Mouse (Mus musculus) liver, embryonic 12.5 days (tissue): ENCODE results near the gene Serpinh1. TPM values are rescaled to one million over a fixed set of nuclear protein-coding genes. Genes with fewer than 3 reads are reported as not detected.
A peak's percentile ranks its signal among the peaks of the same experiment; 100 is the strongest.

Experiments used
- ATAC-seq: fragments of 200-750 bp; cut with Nextera tagmentation; 2 replicates; pipeline ENCODE4 v1.8.0; 2017; ENCODE audit warnings: moderate number of reproducible peaks, mild to moderate bottlenecking, moderate library complexity
- H3K27ac ChIP-seq: fragments of 300-500 bp; sonication (generic); 2 replicates; pipeline ENCODE4 v1.5.1; 2016; ENCODE audit warnings: mild to moderate bottlenecking
- H3K27me3 ChIP-seq: fragments of 300-500 bp; sonication (generic); replicated peaks from 2 replicates; pipeline ENCODE4 v1.6.1; 2016; ENCODE audit warnings: mild to moderate bottlenecking, moderate library complexity
- H3K36me3 ChIP-seq: fragments of 300-500 bp; sonication (generic); 2 replicates; pipeline ENCODE4 v1.6.1; 2016; ENCODE audit warnings: mild to moderate bottlenecking, moderate library complexity
- H3K4me1 ChIP-seq: fragments of 300-500 bp; sonication (generic); 2 replicates; pipeline ENCODE4 v1.6.1; 2016
- H3K4me2 ChIP-seq: fragments of 300-500 bp; sonication (generic); 2 replicates; pipeline ENCODE4 v1.6.1; 2016; ENCODE audit warnings: mild to moderate bottlenecking, moderate library complexity
- H3K4me3 ChIP-seq: fragments of 300-500 bp; sonication (generic); 2 replicates; pipeline ENCODE4 v1.5.1; 2016; ENCODE audit warnings: mild to moderate bottlenecking, moderate library complexity
- H3K9ac ChIP-seq: fragments of 300-500 bp; sonication (generic); 2 replicates; pipeline ENCODE4 v1.6.1; 2016; ENCODE audit warnings: mild to moderate bottlenecking, moderate library complexity
- H3K9me3 ChIP-seq: fragments of 300-500 bp; sonication (generic); replicated peaks from 2 replicates; pipeline ENCODE4 v1.6.1; 2016; ENCODE audit warnings: mild to moderate bottlenecking, moderate library complexity
- WGBS: fragments of 180-500 bp; shearing (Covaris S2); methylation state at CpG from one replicate; pipeline ENCODE4 v1.1.7; 2016; ENCODE audit not compliant: insufficient replicate concordance; 5-methylcytosine and 5-hydroxymethylcytosine counted together
- polyA plus RNA-seq: library from polyadenylated mRNA; unstranded; fragments of >200 nt; fragmentation: Nextera tagmentation; extraction: Ambion mirVana; gene quantifications from 2 replicates; pipeline ENCODE4 v1.2.1, GENCODE M21; 2016

The Serpinh1 gene
- 249 and 251 TPM in 2 replicates for polyA plus RNA-seq

DNA sequence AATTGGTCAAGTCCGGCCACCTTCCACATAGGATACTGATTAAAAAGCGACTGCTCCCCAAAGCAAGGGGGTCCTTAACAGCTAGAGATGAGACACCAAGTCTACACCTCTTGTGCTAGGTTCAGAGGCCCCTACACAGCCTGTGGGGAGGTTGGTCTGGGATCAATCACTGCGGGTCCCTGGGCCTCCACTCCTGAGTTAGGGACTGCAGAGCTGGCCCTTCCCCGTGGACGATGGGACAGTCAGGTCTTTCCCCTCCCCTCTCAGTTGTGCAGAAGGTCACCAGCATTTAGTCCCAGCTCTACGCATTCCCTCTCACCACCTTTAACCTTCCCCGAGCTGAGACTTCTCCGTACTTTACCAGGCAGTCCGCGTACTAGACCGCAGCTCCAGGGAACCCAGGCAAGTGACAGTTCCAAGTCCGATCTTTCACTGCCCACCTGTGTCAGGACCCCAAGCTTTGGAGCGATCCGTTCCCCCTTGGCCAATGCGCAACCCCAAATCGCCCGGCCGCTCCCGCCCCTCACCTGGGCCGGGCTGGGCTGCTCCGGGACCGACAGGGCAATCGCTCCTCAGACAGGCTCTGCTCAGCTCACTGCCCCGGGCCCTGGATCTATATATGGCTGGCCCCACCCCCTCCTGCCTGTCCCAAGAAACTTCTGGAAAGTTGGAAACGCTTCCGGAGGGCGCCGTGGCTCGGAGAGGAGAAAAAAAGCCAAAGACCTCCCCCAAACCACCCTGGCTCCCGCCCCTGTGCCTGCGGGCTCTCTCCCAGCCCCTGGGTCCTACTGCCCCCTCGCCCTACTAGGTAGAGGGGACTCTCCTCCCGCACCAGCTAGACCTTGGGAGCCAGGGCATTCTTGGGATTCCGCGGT lies at the start of gene Serpinh1:
Gene Serpinh1, minus strand, starts transcription at position 714 of the 875 bp plus-strand sequence.
- Histone ChIP-seq H3K4me2 (peak within 1 kb of the TSS; percentile 56), H3K9me3 (no peaks in the 10 kb centered on the region)

DNA sequence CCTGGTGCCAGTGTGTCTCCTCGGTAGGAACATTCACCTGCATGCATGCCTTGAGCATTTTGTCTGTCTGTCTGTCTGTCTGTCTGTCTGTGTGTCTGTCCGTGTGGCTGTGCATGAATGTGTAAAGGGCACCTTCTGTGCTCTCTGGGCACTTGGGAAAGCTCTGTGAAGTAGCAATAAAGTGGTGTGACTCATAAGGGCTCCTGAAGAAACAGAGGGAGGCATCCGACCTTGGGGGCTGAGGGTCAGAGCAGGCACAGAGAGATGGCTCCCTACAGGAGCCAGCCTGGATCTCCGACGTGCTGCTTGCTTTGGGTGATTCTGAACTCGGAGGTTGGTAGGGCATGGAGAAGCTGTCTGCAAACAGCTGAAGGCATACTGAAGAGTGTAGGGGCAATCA lies 49.4 kb upstream of the Serpinh1 start:
- 61% methylated on average over 6 of the region's 6 CpGs for WGBS
- Histone ChIP-seq H3K4me2 (no peak overlapping the region), H3K4me3 (no peak overlapping the region), H3K27ac (no peak overlapping the region), H3K4me1 (peaks cover 10% of the 10 kb centered on the region), H3K36me3 (no peaks in the 10 kb centered on the region), H3K9me3 (no peaks in the 10 kb centered on the region), H3K27me3 (0 out of 2 replicates have a peak, but pooled peaks cover 5% of the 10 kb centered on the region), H3K9ac (no peak overlapping the region)
- no peak for ATAC-seq

More for the DNA sequence above, at the start of gene Serpinh1:
- peak within 1 kb of the TSS; percentile 52 for H3K4me3 ChIP-seq
- H3K36me3 ChIP-seq: peaks cover 14% of the 10 kb centered on the region
- 2% methylated on average over 35 of the region's 35 CpGs for WGBS
- peak within 1 kb of the TSS; percentile 61 for H3K9ac ChIP-seq
- ATAC-seq: peak; percentile 53; the same call in 1 of the 2 replicates
- peaks cover 18% of the 10 kb centered on the region for H3K4me1 ChIP-seq
- H3K27ac ChIP-seq: peak within 1 kb of the TSS; percentile 52
- H3K27me3 ChIP-seq: peaks cover 45% of the 10 kb centered on the region

- no peaks in the 10 kb centered on the region for H3K9me3 ChIP-seq
- 40% methylated on average over 8 of the region's 8 CpGs for WGBS
- no peaks in the 10 kb centered on the region for H3K36me3 ChIP-seq
- H3K27ac ChIP-seq: no peak overlapping the region
- peaks cover 7% of the 10 kb centered on the region; the same call in 1 of the 2 replicates for H3K4me1 ChIP-seq
- no peak overlapping the region for H3K4me2 ChIP-seq
- H3K9ac ChIP-seq: no peak overlapping the region
- H3K4me3 ChIP-seq: no peak overlapping the region
- no peak for ATAC-seq
- 0 out of 2 replicates have a peak, but pooled peaks cover 5% of the 10 kb centered on the region for H3K27me3 ChIP-seq
These were observed 48.3 kb upstream of the Serpinh1 start for GRCm38 (mm10) chr7:99401373-99401772.

DNA sequence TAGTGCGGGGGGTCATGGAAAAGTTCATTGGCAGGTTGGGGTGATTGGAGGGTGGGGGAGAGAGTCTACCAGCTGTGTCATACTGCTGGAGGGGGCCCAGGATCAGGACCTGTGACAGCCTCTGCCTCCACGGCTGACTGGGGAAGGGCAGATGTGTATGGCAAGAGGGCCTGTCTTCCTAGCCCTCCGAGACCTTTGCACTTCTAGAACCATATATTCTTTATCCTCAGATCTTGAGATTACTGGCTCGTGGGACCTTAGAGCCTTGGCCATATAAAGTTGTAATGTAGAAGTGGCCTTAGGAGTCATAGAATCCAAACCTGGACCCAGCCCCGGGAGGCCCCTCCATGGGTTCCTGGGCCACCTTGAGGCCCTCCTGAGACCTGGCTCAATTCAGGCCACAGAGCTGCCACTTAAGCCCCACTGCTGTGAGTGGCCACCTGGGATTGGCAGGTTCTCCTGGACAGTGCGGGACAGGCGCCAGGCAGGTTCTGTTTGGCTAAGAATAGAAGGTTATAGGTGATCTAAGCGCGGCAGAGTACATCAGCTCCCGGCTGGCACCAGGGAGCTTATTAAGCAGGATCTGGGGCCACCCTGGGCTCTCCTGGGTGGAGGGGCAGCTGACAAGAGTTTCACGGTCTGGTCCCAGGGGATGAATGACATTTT lies 44.1 kb upstream of the Serpinh1 start:
- peaks cover 7% of the 10 kb centered on the region; the same call in 1 of the 2 replicates for H3K4me1 ChIP-seq
- H3K36me3 ChIP-seq: no peaks in the 10 kb centered on the region
- 0 out of 2 replicates have a peak, but pooled peaks cover under 1% of the 10 kb centered on the region for H3K27me3 ChIP-seq
- no peak overlapping the region for H3K27ac ChIP-seq
- 69% methylated on average over 11 of the region's 11 CpGs for WGBS
- no peaks in the 10 kb centered on the region for H3K9me3 ChIP-seq
- H3K9ac ChIP-seq: no peak overlapping the region
- ATAC-seq: no peak
- no peak overlapping the region for H3K4me2 ChIP-seq
- H3K4me3 ChIP-seq: no peak overlapping the region

- no peak for ATAC-seq
- no peak overlapping the region for H3K27ac ChIP-seq
- 61% methylated on average over 11 of the region's 11 CpGs for WGBS
- H3K27me3 ChIP-seq: peaks cover 5% of the 10 kb centered on the region; the same call in 1 of the 2 replicates
- H3K4me3 ChIP-seq: no peak overlapping the region
- no peaks in the 10 kb centered on the region for H3K36me3 ChIP-seq
- no peak overlapping the region for H3K9ac ChIP-seq
- H3K4me1 ChIP-seq: no peaks in the 10 kb centered on the region
- H3K4me2 ChIP-seq: no peak overlapping the region
- H3K9me3 ChIP-seq: no peaks in the 10 kb centered on the region
These were observed 43.0 kb upstream of the Serpinh1 start for GRCm38 (mm10) chr7:99395908-99396616.

- ATAC-seq: no peak
- WGBS: 64% methylated on average over 4 of the region's 4 CpGs
- no peak overlapping the region for H3K4me3 ChIP-seq
- peaks cover 5% of the 10 kb centered on the region; the same call in 1 of the 2 replicates for H3K27me3 ChIP-seq
- no peak overlapping the region for H3K4me2 ChIP-seq
- no peaks in the 10 kb centered on the region for H3K36me3 ChIP-seq
- H3K9ac ChIP-seq: no peak overlapping the region
- H3K27ac ChIP-seq: no peak overlapping the region
- H3K4me1 ChIP-seq: no peaks in the 10 kb centered on the region
- no peaks in the 10 kb centered on the region for H3K9me3 ChIP-seq
These were observed 42.3 kb upstream of the Serpinh1 start for GRCm38 (mm10) chr7:99395385-99395784.

DNA sequence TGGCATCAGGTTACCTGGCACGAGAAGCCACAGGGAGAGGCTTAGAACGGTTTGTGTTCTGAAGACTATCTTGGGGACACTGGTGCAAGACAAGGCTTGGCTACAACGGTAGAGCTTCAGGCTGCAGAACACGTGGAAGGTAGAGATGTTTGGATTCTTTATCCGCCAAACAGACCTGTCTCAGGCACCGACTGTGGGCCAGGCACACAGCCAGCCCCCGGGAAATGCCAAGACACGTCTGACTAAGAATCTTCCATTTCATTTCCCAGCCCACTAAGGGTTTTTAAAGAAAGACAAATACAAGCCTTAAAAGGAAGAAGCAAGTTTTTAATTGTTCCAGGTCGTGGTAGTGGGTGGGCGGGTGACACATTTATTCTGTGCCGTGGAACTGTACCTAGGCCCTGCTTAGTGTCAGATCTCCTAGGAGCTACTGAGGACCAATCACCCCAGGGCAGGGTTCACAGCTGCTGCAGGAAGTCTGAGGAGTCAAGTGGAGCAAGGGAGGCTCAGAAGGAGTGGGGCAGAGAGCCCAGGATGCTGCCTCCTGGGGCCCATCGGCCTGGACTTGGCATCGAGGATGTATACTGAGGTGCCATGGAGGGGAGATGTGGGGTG lies 40.8 kb upstream of the Serpinh1 start:
- Histone ChIP-seq H3K4me1 (no peaks in the 10 kb centered on the region), H3K27me3 (peaks cover 5% of the 10 kb centered on the region; the same call in 1 of the 2 replicates), H3K27ac (no peak overlapping the region), H3K4me3 (no peak overlapping the region), H3K36me3 (no peaks in the 10 kb centered on the region), H3K9ac (no peak overlapping the region), H3K4me2 (no peak overlapping the region), H3K9me3 (no peaks in the 10 kb centered on the region)
- 68% methylated on average over 13 of the region's 13 CpGs for WGBS
- ATAC-seq: no peak

GRCm38 (mm10) chr7:99392696-99393095 lies 39.7 kb upstream of the Serpinh1 start:
- Histone ChIP-seq H3K4me1 (no peaks in the 10 kb centered on the region), H3K4me2 (no peak overlapping the region), H3K36me3 (no peaks in the 10 kb centered on the region), H3K27ac (no peak overlapping the region), H3K4me3 (no peak overlapping the region), H3K27me3 (peaks cover 5% of the 10 kb centered on the region; the same call in 1 of the 2 replicates), H3K9ac (no peak overlapping the region), H3K9me3 (no peaks in the 10 kb centered on the region)
- no peak for ATAC-seq
- 53% methylated on average over 2 of the region's 2 CpGs for WGBS

GRCm38 (mm10) chr7:99390559-99390958 lies 37.5 kb upstream of the Serpinh1 start:
- 39% methylated on average over 4 of the region's 4 CpGs for WGBS
- no peak overlapping the region for H3K9ac ChIP-seq
- no peaks in the 10 kb centered on the region for H3K4me1 ChIP-seq
- no peaks in the 10 kb centered on the region for H3K36me3 ChIP-seq
- no peak overlapping the region for H3K4me3 ChIP-seq
- H3K4me2 ChIP-seq: no peak overlapping the region
- no peaks in the 10 kb centered on the region for H3K9me3 ChIP-seq
- peaks cover 5% of the 10 kb centered on the region for H3K27me3 ChIP-seq
- no peak for ATAC-seq
- no peak overlapping the region for H3K27ac ChIP-seq

GRCm38 (mm10) chr7:99387356-99387755 lies 34.3 kb upstream of the Serpinh1 start:
- Histone ChIP-seq H3K4me3 (no peak overlapping the region), H3K4me1 (peaks cover 5% of the 10 kb centered on the region), H3K4me2 (no peak overlapping the region), H3K9me3 (no peaks in the 10 kb centered on the region), H3K9ac (no peak overlapping the region), H3K27ac (no peak overlapping the region), H3K36me3 (no peaks in the 10 kb centered on the region), H3K27me3 (peaks cover 32% of the 10 kb centered on the region)
- 73% methylated on average over 5 of the region's 5 CpGs for WGBS
- ATAC-seq: no peak

DNA sequence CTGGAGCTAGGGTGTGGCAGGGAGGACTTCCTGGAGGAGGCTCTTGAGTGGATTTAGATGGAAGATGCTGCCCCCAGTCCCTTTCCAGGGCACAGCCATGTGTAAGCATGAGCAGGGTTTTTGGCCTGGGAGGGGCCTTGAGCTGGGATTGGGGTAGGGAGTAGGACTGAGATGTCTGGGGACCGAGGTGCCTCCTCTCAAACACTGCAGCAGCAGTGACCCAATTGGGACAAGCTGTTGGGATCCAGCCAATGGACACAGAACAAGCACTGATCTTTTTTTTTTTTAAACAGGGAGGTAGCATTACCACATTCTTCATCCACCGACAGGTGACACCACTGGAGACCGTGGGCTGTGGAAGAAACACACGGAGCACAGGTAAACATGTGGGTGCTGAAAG lies 33.8 kb upstream of the Serpinh1 start:
- WGBS: 72% methylated on average over 4 of the region's 4 CpGs
- peaks cover 11% of the 10 kb centered on the region for H3K4me1 ChIP-seq
- no peak overlapping the region for H3K4me2 ChIP-seq
- H3K4me3 ChIP-seq: no peak overlapping the region
- peaks cover 34% of the 10 kb centered on the region for H3K27me3 ChIP-seq
- H3K9me3 ChIP-seq: no peaks in the 10 kb centered on the region
- ATAC-seq: no peak
- H3K36me3 ChIP-seq: no peaks in the 10 kb centered on the region
- no peak overlapping the region for H3K27ac ChIP-seq
- no peak overlapping the region for H3K9ac ChIP-seq
